Comparison of ENCODE assay signal across 9 mouse cellular contexts in genomic region chr11:66983422-66984164, GRCm38 (mm10). TPM values are rescaled to one million over a fixed set of nuclear protein-coding genes. Genes with fewer than 3 reads are reported as not detected.
A peak's percentile ranks its signal among the peaks of the same experiment; 100 is the strongest.
DNase-seq lines count a peak whose midpoint lies in the region; ATAC-seq and TF ChIP-seq lines count a peak whose summit lies in the region.
"Had no signal": no experiment of that assay in that cellular context is flagged by ENCODE, and none has a peak within 500 bp of the region (broad histone marks: within the 10 kb centered on the region; RNA-seq: fewer than 3 reads in every experiment).

No protein-coding gene starts in this region.

- H3K79me2 ChIP-seq in CH12.LX (replicated peaks; ENCODE audit: control insufficient read depth, extremely low read depth, insufficient read depth, poor library complexity, severe bottlenecking), result no peaks in the 10 kb centered on the region

- TF ChIP-seq EP300 in CH12.LX (IDR thresholded peaks at IDR 0.05; ENCODE audit: low read length), result peak; percentile 91

- DNase-seq in CH12.LX (ENCODE audit: extremely low read depth), result peak; percentile 72
- no peak for DNase-seq in cerebellum, adult 8-10 months
- DNase-seq in Muller cell, postnatal 12 days (ENCODE audit: inconsistent ontology term), result no peak
- no peak for DNase-seq in thymus, postnatal 4 days
- DNase-seq in cerebellum, adult 9-11 months, result no peak

- dilution Hi-C loops in CH12.LX (cut with MboI; ENCODE audit: extremely low pct_ligation_motif_present, extremely low pct_unique_long_range_greater_than_20kb, low sequenced_read_pairs), result no loop called here

- in situ Hi-C loops in CH12.LX (cut with MboI; ENCODE audit: low pct_ligation_motif_present, low pct_unique_long_range_greater_than_20kb, low sequenced_read_pairs), result loop anchor here (5.0 kb wide), 1 partner anchor 61 kb away; no protein-coding TSS in a partner anchor

- no peak for TF ChIP-seq POLR2A in CH12.LX (IDR thresholded peaks at IDR 0.05; ENCODE audit: low read depth, low read length)

- no peak for TF ChIP-seq CTCF in CH12.LX (conservative IDR thresholded peaks at IDR 0.05 in 1 of 2, IDR thresholded peaks at IDR 0.05 in 1 of 2; ENCODE audit: low read depth in 2 of 2, low read length in 2 of 2)

- H3K4me1 ChIP-seq in CH12.LX (ENCODE audit: control insufficient read depth in 1 of 2, insufficient read depth in 2 of 2), result peaks cover 9 to 25% of the 10 kb centered on the region in 2 experiments; a peak in 3 of 4 replicates
- peaks cover 30% of the 10 kb centered on the region for H3K4me1 ChIP-seq in embryonic facial prominence, embryonic 13.5 days
- H3K4me1 ChIP-seq in intestine, embryonic 15.5 days (replicated peaks), result peaks cover 20% of the 10 kb centered on the region
- peaks cover 18% of the 10 kb centered on the region for H3K4me1 ChIP-seq in midbrain, embryonic 12.5 days

- no peaks in the 10 kb centered on the region for H3K9me3 ChIP-seq in CH12.LX (replicated peaks; ENCODE audit: low read length)
- no peaks in the 10 kb centered on the region for H3K9me3 ChIP-seq in embryonic facial prominence, embryonic 13.5 days
- no peaks in the 10 kb centered on the region for H3K9me3 ChIP-seq in intestine, embryonic 15.5 days
- no peaks in the 10 kb centered on the region for H3K9me3 ChIP-seq in midbrain, embryonic 12.5 days

- TF ChIP-seq RAD21 in CH12.LX (IDR thresholded peaks at IDR 0.05; ENCODE audit: low read depth, low read length), result no peak

- H3K27me3 ChIP-seq in CH12.LX (replicated peaks), result peaks cover 73% of the 10 kb centered on the region
- no peaks in the 10 kb centered on the region for H3K27me3 ChIP-seq in embryonic facial prominence, embryonic 13.5 days
- no peaks in the 10 kb centered on the region for H3K27me3 ChIP-seq in intestine, embryonic 15.5 days (replicated peaks)
- peaks cover 6% of the 10 kb centered on the region; the same call in 1 of the 2 replicates for H3K27me3 ChIP-seq in midbrain, embryonic 12.5 days

- peak overlapping the region; percentile 97 for H3K4me2 ChIP-seq in CH12.LX (ENCODE audit: insufficient read depth, low read depth, poor library complexity, severe bottlenecking)
- H3K4me2 ChIP-seq in embryonic facial prominence, embryonic 13.5 days, result peak overlapping the region; percentile 65
- 0 out of 2 replicates have a peak overlapping the region, but pooled peaks have one; percentile 70 for H3K4me2 ChIP-seq in intestine, embryonic 15.5 days (replicated peaks)
- no peak overlapping the region for H3K4me2 ChIP-seq in midbrain, embryonic 12.5 days (replicated peaks)

- H3K9ac ChIP-seq in CH12.LX (ENCODE audit: insufficient read depth, low read depth), result peak overlapping the region; percentile 73; the same call in 1 of the 2 replicates
- no peak overlapping the region for H3K9ac ChIP-seq in embryonic facial prominence, embryonic 13.5 days
- no peak overlapping the region for H3K9ac ChIP-seq in intestine, embryonic 15.5 days
- H3K9ac ChIP-seq in midbrain, embryonic 12.5 days (replicated peaks), result no peak overlapping the region

- H3K27ac ChIP-seq in CH12.LX (ENCODE audit: insufficient read depth, low read depth), result no peak overlapping the region
- H3K27ac ChIP-seq in embryonic facial prominence, embryonic 13.5 days, result peak overlapping the region; percentile 87
- H3K27ac ChIP-seq in intestine, embryonic 15.5 days, result peak overlapping the region; percentile 72
- H3K27ac ChIP-seq in midbrain, embryonic 12.5 days (replicated peaks), result peak overlapping the region; percentile 79; the same call in 1 of the 2 replicates

- ATAC-seq in embryonic facial prominence, embryonic 13.5 days (ENCODE audit: insufficient number of reproducible peaks, insufficient read depth, low FRiP score, low TSS enrichment, low read depth), result no peak; the same call in 1 of the 2 replicates
- ATAC-seq in intestine, embryonic 15.5 days, result peak; percentile 53
- peak; percentile 20; the same call in 1 of the 2 replicates for ATAC-seq in midbrain, embryonic 12.5 days (ENCODE audit: low FRiP score, low read depth)

- WGBS in embryonic facial prominence, embryonic 13.5 days, result 37% methylated on average over 11 of the region's 11 CpGs
- 41% methylated on average over 11 of the region's 11 CpGs for WGBS in intestine, embryonic 15.5 days
- 64% methylated on average over 11 of the region's 11 CpGs for WGBS in midbrain, embryonic 12.5 days

- peak overlapping the region in 1 of 3 experiments; percentile 4 for H3K4me3 ChIP-seq in CH12.LX (replicated peaks in 1 of 3; ENCODE audit: low read depth in 2 of 3, low read length in 2 of 3, poor library complexity in 1 of 3)
- H3K4me3 ChIP-seq in embryonic facial prominence, embryonic 13.5 days, result no peak overlapping the region
- H3K4me3 ChIP-seq in intestine, embryonic 15.5 days (replicated peaks), result no peak overlapping the region
- no peak overlapping the region for H3K4me3 ChIP-seq in midbrain, embryonic 12.5 days

- H3K36me3 ChIP-seq in CH12.LX (replicated peaks in 1 of 2; ENCODE audit: control insufficient read depth in 1 of 2, insufficient read depth in 1 of 2, low read length in 1 of 2), result no peaks in the 10 kb centered on the region
- no peaks in the 10 kb centered on the region for H3K36me3 ChIP-seq in embryonic facial prominence, embryonic 13.5 days
- H3K36me3 ChIP-seq in intestine, embryonic 15.5 days, result no peaks in the 10 kb centered on the region
- H3K36me3 ChIP-seq in midbrain, embryonic 12.5 days, result no peaks in the 10 kb centered on the region

TF ChIP-seq in CH12.LX, 34 proteins besides CTCF, POLR2A, EP300 and RAD21 (continues in another document):
- TF ChIP-seq GABPA (IDR thresholded peaks at IDR 0.05; ENCODE audit: insufficient replicate concordance, low read depth, low read length) (no peak), ZC3H11A (IDR thresholded peaks at IDR 0.05; ENCODE audit: low read depth, low read length) (no peak), HCFC1 (IDR thresholded peaks at IDR 0.05; ENCODE audit: low read depth, low read length) (0 out of 2 replicates have a peak, but pooled peaks have one; percentile 38), POLR2AphosphoS2 (IDR thresholded peaks at IDR 0.05; ENCODE audit: low read depth, low read length) (no peak), SIN3A (IDR thresholded peaks at IDR 0.05; ENCODE audit: low read length) (peak; percentile 82), PAX5 (IDR thresholded peaks at IDR 0.05; ENCODE audit: low read length) (no peak), IRF4 (IDR thresholded peaks at IDR 0.05; ENCODE audit: low read depth, low read length) (peak; percentile 95), JUND (conservative IDR thresholded peaks at IDR 0.05; ENCODE audit: low read depth, low read length) (peak; percentile 73), ELF1 (IDR thresholded peaks at IDR 0.05; ENCODE audit: low read depth, low read length) (peak; percentile 9; the same call in 1 of the 2 replicates), ZMIZ1 (IDR thresholded peaks at IDR 0.05; ENCODE audit: low read depth, low read length) (0 out of 2 replicates have a peak, but pooled peaks have one; percentile 59), ETS1 (conservative IDR thresholded peaks at IDR 0.05; ENCODE audit: low read depth, low read length) (peak; percentile 90), NRF1 (IDR thresholded peaks at IDR 0.05; ENCODE audit: low read depth, low read length) (no peak), USF2 (conservative IDR thresholded peaks at IDR 0.05; ENCODE audit: low read depth, low read length) (peak; percentile 59), KAT2A (IDR thresholded peaks at IDR 0.05; ENCODE audit: insufficient replicate concordance, low read length) (no peak), MYC (IDR thresholded peaks at IDR 0.05; ENCODE audit: low read depth, low read length) (peak; percentile 82), JUN (IDR thresholded peaks at IDR 0.05; ENCODE audit: insufficient read depth, low read depth, low read length) (peak; percentile 71), CHD2 (IDR thresholded peaks at IDR 0.05; ENCODE audit: low read length) (peak; percentile 70), MAX (IDR thresholded peaks at IDR 0.05; ENCODE audit: low read length) (peak; percentile 47; the same call in 1 of the 2 replicates), TBP (conservative IDR thresholded peaks at IDR 0.05; ENCODE audit: low read depth, low read length) (no peak), E2F4 (IDR thresholded peaks at IDR 0.05; ENCODE audit: insufficient replicate concordance, low read depth, low read length) (no peak), MAZ (IDR thresholded peaks at IDR 0.05; ENCODE audit: low read depth, low read length) (peak; percentile 32; the same call in 1 of the 2 replicates), RCOR1 (conservative IDR thresholded peaks at IDR 0.05; ENCODE audit: low read depth, low read length) (peak; percentile 93), USF1 (IDR thresholded peaks at IDR 0.05; ENCODE audit: low read depth, low read length) (peak; percentile 62), CHD1 (IDR thresholded peaks at IDR 0.05; ENCODE audit: low read depth, low read length) (peak; percentile 64; the same call in 1 of the 2 replicates), MEF2A (IDR thresholded peaks at IDR 0.05; ENCODE audit: borderline replicate concordance, low read depth, low read length) (no peak; the same call in none of the 2 replicates), UBTF (IDR thresholded peaks at IDR 0.05; ENCODE audit: low read depth, low read length) (no peak; the same call in 1 of the 2 replicates), ZNF384 (IDR thresholded peaks at IDR 0.05; ENCODE audit: low read depth, low read length) (no peak), TCF12 (IDR thresholded peaks at IDR 0.05; ENCODE audit: low read depth, low read length) (peak; percentile 92), BHLHE40 (IDR thresholded peaks at IDR 0.05; ENCODE audit: low read depth, low read length) (peak; percentile 93), NELFE (IDR thresholded peaks at IDR 0.05; ENCODE audit: low read depth, low read length) (0 out of 2 replicates have a peak, but pooled peaks have one; percentile 1), SMC3 (IDR thresholded peaks at IDR 0.05; ENCODE audit: low read depth, low read length) (no peak)

RNA-seq across cellular contexts. Expression of gene Tmem238l, which starts 27.2 kb away (rescaled TPM):
- not detected in 2 replicates for total RNA-seq in CH12.LX (2012; rRNA removed)
- not detected in 2 replicates for total RNA-seq in CH12.LX (2014; rRNA removed)
- not detected in 2 replicates for polyA plus RNA-seq in CH12.LX (2012; ENCODE audit: insufficient read length, low read depth)
- not detected in 2 replicates for polyA plus RNA-seq in embryonic facial prominence, embryonic 13.5 days (2015; fragmentation: Nextera tagmentation; extraction: Ambion mirVana)
- polyA plus RNA-seq in intestine, embryonic 15.5 days (2015; fragmentation: Nextera tagmentation; extraction: Ambion mirVana), result 1.2 and 1.9 TPM in 2 replicates
- not detected in 2 replicates for polyA plus RNA-seq in midbrain, embryonic 12.5 days (2016; fragmentation: Nextera tagmentation; extraction: Ambion mirVana)
- polyA plus RNA-seq: liver, embryonic 16.5 days had no signal

RNA-seq across cellular contexts. Expression of gene Tmem220, which starts 41.4 kb away (rescaled TPM):
- total RNA-seq in CH12.LX (2012; rRNA removed) (0.08 and 0.30 TPM in 2 replicates), CH12.LX (2014; rRNA removed) (0.34 and 0.36 TPM in 2 replicates)
- polyA plus RNA-seq in CH12.LX (2012; ENCODE audit: insufficient read length, low read depth), result 1.5 and 1.6 TPM in 2 replicates
- polyA plus RNA-seq in embryonic facial prominence, embryonic 13.5 days (2015; fragmentation: Nextera tagmentation; extraction: Ambion mirVana), result 1.3 and 1.4 TPM in 2 replicates
- 2.7 and 3.0 TPM in 2 replicates for polyA plus RNA-seq in intestine, embryonic 15.5 days (2015; fragmentation: Nextera tagmentation; extraction: Ambion mirVana)
- 1.2 and 1.3 TPM in 2 replicates for polyA plus RNA-seq in midbrain, embryonic 12.5 days (2016; fragmentation: Nextera tagmentation; extraction: Ambion mirVana)
